Mouse (Mus musculus) forebrain, embryonic 10.5 days (tissue): ENCODE results near the gene Thbs1. TPM values are rescaled to one million over a fixed set of nuclear protein-coding genes. Genes with fewer than 3 reads are reported as not detected.

Experiments used
- DNase-seq: peaks from one replicate; pipeline ENCODE4 v3.0.0-alpha.2; 2017; ENCODE audit warnings: low spot score; ENCODE audit errors: extremely low spot score
- H3K27ac ChIP-seq: fragments of 300-500 bp; sonication (generic); 2 replicates; pipeline ENCODE4 v1.5.1; 2016; ENCODE audit warnings: mild to moderate bottlenecking
- H3K27me3 ChIP-seq: fragments of 300-500 bp; sonication (generic); 2 replicates; pipeline ENCODE4 v1.6.1; 2016; ENCODE audit warnings: mild to moderate bottlenecking; ENCODE audit not compliant: poor library complexity, severe bottlenecking
- H3K36me3 ChIP-seq: fragments of 300-500 bp; sonication (generic); replicated peaks from 2 replicates; pipeline ENCODE4 v1.6.1; 2016; ENCODE audit warnings: mild to moderate bottlenecking, moderate library complexity
- H3K4me1 ChIP-seq: fragments of 300-500 bp; sonication (generic); 2 replicates; pipeline ENCODE4 v1.6.1; 2016
- H3K4me3 ChIP-seq: fragments of 300-500 bp; sonication (generic); 2 replicates; pipeline ENCODE4 v1.5.1; 2016; ENCODE audit warnings: mild to moderate bottlenecking, moderate library complexity
- H3K9me3 ChIP-seq: fragments of 300-500 bp; sonication (generic); 2 replicates; pipeline ENCODE4 v1.6.1; 2016; ENCODE audit warnings: mild to moderate bottlenecking, moderate library complexity
- WGBS: fragments of 180-500 bp; shearing (Covaris S2); methylation state at CpG from one replicate; pipeline ENCODE4 v1.1.7; 2016; 5-methylcytosine and 5-hydroxymethylcytosine counted together
- polyA plus RNA-seq: library from polyadenylated mRNA; unstranded; fragments of >200 nt; fragmentation: Nextera tagmentation; extraction: Ambion mirVana; gene quantifications from 2 replicates; pipeline ENCODE4 v1.2.1, GENCODE M21; 2016

Thbs1 gene
- polyA plus RNA-seq, 1 experiment from 2014 or later, result 40.0 TPM

DNA sequence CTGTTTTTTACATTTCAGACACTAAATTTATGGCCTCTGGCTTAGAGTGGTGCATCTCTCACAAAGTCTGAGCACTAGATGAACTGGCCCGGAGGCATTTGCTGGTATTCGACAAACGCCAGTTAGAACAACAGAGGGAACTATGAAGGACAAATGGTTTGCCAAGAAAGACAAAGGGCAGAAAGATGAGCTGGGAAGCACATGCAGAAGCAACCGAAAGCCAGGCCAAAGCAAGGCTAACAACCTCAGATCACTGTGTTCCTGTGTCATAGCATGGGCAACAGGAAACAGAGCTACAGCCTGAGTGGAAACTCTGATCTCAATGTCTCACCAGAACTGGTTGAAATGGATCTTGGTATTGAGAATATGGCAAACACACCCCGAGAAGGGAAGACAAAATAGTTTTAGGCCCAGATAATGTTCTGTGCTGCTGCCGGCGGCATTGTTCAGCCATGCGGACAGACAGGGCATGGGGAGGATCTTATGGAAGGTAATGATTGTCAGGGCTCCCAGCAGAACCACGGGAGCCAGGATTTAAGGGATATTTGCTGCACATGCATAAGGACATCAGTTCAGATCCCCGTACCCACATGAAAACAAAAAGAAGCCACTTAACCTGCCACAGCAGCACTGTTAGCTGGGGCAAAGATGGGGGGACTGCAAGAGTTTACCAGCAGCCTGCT, 24.5 kb upstream of the Thbs1 start:
- H3K9me3 ChIP-seq, result no peaks in the 10 kb centered on the region

DNA sequence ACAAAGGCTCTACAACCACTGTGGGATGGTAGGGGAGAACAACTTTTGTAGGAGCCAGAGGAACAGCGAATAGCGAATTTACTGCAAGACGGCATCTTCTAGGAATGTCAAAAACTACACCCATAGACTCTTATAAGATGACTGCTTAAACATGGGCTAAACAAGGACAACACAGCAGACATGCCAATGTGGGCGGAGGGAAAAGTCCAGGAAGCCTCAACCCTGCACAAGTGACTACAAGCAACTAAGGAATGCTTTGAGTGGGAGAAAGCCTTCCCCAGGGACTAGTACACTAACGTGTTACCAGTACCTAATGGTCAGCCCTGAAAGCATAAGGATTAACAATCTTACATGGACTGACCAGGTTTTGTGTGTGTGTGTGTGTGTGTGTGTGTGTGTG, 20.4 kb upstream of the Thbs1 start:
- no peak overlapping the region for H3K27ac ChIP-seq
- H3K4me3 ChIP-seq, result no peak overlapping the region
- no peaks in the 10 kb centered on the region for H3K36me3 ChIP-seq
- no peaks in the 10 kb centered on the region for H3K27me3 ChIP-seq
- no peaks in the 10 kb centered on the region for H3K4me1 ChIP-seq
- no peaks in the 10 kb centered on the region for H3K9me3 ChIP-seq
- no peak for DNase-seq
- 90% methylated on average over 5 of the region's 5 CpGs for WGBS

More for the DNA sequence above, 24.5 kb upstream of the Thbs1 start:
- no peak for DNase-seq
- no peak overlapping the region for H3K4me3 ChIP-seq
- no peaks in the 10 kb centered on the region for H3K4me1 ChIP-seq
- H3K27ac ChIP-seq, result no peak overlapping the region
- H3K36me3 ChIP-seq, result no peaks in the 10 kb centered on the region
- H3K27me3 ChIP-seq, result no peaks in the 10 kb centered on the region
- 85% methylated on average over 10 of the region's 10 CpGs for WGBS

DNA sequence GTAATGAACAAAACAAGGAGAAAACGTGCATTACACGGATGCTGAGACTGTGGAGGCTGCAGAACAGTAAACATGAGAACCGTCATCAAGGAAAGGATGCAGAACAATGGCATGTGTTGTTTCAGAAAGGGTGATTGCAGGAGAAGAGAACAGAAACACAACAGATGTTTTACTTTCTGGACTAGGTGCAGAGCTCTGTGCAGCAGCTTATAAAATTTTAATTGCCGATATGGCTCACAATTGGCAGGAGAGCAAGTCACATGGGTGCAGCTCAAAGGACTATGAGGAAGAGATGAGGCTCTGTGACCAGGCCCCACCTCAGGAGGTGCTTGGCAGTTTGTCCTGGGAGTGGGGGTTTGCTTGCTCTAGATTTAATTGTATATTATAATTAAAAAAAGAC, 12.6 kb upstream of the Thbs1 start:
- no peak overlapping the region for H3K4me3 ChIP-seq
- no peaks in the 10 kb centered on the region for H3K36me3 ChIP-seq
- WGBS, result 87% methylated on average over 4 of the region's 4 CpGs

DNA sequence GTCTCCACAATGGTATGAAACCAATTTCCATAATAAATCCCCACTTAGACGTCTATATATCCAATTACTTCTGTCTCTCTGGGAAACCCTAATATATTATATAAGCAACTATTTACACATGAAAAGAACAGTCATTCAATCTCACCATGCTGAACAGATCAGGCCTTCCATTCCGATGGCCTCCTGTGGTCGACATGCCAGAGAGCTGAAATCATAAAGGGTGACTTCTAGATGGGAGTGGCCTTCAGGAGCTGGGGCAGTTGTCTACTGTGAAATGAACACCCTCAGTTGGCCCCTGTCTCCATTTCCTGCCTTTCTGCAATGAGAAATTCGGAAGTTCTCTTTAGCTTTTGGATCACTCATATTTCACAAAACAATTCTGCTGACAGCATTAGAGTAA, 9.5 kb upstream of the Thbs1 start:
- Histone ChIP-seq H3K27me3 (no peaks in the 10 kb centered on the region), H3K9me3 (no peaks in the 10 kb centered on the region)
- 82% methylated on average over 4 of the region's 4 CpGs for WGBS

More for the DNA sequence above, 12.6 kb upstream of the Thbs1 start:
- no peaks in the 10 kb centered on the region for H3K27me3 ChIP-seq
- 0 out of 2 replicates have a peak, but pooled peaks cover 3% of the 10 kb centered on the region for H3K4me1 ChIP-seq
- DNase-seq, result no peak
- no peaks in the 10 kb centered on the region for H3K9me3 ChIP-seq
- H3K27ac ChIP-seq, result no peak overlapping the region

DNA sequence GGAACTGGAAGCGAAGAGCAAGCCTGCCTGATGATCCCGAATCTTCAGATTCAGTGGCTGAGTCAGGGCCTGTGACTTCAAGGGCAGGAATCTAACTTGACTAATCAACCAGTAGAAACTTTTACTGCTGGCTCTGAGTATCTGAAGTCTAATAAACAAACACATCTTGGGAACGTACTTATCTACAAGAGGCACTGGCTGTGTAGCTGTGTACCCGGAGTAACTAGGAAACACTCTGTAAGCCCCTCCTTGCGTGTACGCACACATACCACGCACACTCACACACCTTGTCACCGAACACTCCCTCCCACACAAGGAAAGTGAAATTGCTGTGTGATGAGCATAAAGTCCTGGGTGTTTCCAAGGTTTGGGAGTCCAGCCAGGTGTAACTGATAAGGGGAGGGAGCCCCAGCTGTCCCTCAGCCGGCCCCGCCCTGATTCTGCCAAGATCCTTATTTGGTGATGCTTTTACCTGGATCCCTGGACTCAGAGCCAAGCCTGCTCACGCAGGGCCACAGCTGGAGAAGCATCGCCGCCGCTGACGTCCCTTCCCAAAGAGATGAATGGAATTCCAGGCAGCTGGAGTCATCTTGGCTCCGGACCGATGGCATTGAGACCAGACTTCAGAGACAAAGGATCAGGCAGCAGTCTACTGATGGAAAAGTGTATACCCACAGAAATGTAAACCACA, 1.3 kb upstream of the Thbs1 start:
- H3K36me3 ChIP-seq, result peaks cover 12% of the 10 kb centered on the region
- peaks cover 26% of the 10 kb centered on the region for H3K27me3 ChIP-seq
- peak overlapping the region; percentile 69 for H3K4me3 ChIP-seq
- peaks cover 54% of the 10 kb centered on the region for H3K4me1 ChIP-seq
- H3K27ac ChIP-seq, result peak overlapping the region; percentile 84
- WGBS, result 35% methylated on average over 17 of the region's 17 CpGs
- DNase-seq, result peak; percentile 60
- H3K9me3 ChIP-seq, result no peaks in the 10 kb centered on the region

More for the DNA sequence above, 9.5 kb upstream of the Thbs1 start:
- Histone ChIP-seq H3K36me3 (no peaks in the 10 kb centered on the region), H3K4me1 (0 out of 2 replicates have a peak, but pooled peaks cover 3% of the 10 kb centered on the region), H3K4me3 (no peak overlapping the region), H3K27ac (no peak overlapping the region)
- no peak for DNase-seq

DNA sequence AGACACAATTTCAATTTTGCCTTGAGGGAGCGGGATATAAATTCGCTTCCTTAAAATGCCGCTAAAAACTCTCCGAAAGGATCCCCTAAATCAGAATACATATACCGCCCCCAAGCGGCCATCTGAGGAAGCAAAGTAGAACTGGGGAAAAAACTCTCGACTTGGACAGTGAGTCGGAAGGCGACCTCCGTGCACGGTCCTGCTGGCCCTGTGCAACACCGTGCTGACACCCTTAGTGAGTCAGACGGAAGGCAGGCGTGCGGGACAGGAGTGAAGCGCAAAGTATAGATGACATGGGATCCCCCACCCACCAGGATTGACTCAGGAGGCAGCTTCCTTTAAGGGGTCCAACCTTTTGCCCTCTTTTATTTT, 574 bp upstream of the Thbs1 start:
- H3K4me3 ChIP-seq, result peak overlapping the region; percentile 69
- H3K27me3 ChIP-seq, result peaks cover 26% of the 10 kb centered on the region
- peaks cover 20% of the 10 kb centered on the region for H3K36me3 ChIP-seq
- no peaks in the 10 kb centered on the region for H3K9me3 ChIP-seq
- H3K4me1 ChIP-seq, result peaks cover 59% of the 10 kb centered on the region
- peak; percentile 91 for DNase-seq
- peak overlapping the region; percentile 84 for H3K27ac ChIP-seq
- under 1% methylated on average over 16 of the region's 16 CpGs for WGBS

DNA sequence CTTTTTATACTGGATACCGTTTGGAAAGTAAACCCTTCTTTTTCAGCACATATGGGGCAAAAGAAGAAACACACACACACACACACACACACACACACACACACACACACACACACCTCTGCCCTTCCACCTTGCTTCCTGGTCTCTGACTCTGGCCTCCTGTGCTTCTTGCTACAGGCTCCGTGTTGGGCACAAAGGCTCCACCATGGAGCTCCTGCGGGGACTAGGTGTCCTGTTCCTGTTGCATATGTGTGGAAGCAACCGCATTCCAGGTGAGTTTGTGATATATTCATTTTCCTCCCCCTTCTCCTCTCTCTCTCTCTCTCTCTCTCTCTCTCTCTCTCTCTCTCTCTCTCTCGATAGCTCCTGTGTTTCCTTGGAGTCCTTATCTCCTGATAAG, 762 bp downstream of the Thbs1 start:
- peaks cover 33% of the 10 kb centered on the region for H3K36me3 ChIP-seq
- no peaks in the 10 kb centered on the region for H3K9me3 ChIP-seq
- peak; percentile 23 for DNase-seq
- H3K4me3 ChIP-seq, result peak overlapping the region; percentile 69
- 18% methylated on average over 5 of the region's 5 CpGs for WGBS
- H3K27me3 ChIP-seq, result peaks cover 26% of the 10 kb centered on the region
- H3K4me1 ChIP-seq, result peaks cover 64% of the 10 kb centered on the region
- H3K27ac ChIP-seq, result peak overlapping the region; percentile 84

DNA sequence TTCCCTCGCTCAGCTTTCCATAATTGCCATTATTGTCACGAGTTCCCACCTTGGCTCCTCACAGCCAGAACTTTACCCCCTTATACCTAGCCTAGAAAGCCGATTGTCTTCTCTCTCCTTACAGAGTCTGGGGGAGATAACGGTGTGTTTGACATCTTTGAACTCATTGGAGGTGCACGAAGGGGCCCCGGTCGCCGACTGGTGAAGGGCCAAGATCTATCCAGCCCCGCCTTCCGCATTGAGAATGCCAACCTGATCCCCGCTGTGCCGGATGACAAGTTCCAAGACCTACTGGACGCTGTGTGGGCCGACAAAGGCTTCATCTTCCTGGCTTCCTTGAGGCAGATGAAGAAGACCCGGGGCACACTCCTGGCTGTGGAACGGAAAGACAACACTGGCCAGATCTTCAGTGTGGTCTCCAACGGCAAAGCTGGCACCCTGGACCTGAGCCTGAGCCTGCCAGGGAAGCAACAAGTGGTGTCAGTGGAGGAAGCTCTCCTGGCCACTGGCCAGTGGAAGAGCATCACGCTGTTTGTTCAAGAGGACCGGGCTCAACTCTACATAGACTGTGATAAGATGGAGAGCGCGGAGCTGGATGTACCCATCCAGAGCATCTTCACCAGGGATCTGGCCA, 1.3 kb downstream of the Thbs1 start:
- Histone ChIP-seq H3K27me3 (peaks cover 26% of the 10 kb centered on the region), H3K4me3 (peak overlapping the region; percentile 69), H3K36me3 (peaks cover 38% of the 10 kb centered on the region), H3K27ac (peak overlapping the region; percentile 84), H3K9me3 (no peaks in the 10 kb centered on the region), H3K4me1 (peaks cover 64% of the 10 kb centered on the region)
- WGBS, result 60% methylated on average over 21 of the region's 21 CpGs
- DNase-seq, result no peak

DNA sequence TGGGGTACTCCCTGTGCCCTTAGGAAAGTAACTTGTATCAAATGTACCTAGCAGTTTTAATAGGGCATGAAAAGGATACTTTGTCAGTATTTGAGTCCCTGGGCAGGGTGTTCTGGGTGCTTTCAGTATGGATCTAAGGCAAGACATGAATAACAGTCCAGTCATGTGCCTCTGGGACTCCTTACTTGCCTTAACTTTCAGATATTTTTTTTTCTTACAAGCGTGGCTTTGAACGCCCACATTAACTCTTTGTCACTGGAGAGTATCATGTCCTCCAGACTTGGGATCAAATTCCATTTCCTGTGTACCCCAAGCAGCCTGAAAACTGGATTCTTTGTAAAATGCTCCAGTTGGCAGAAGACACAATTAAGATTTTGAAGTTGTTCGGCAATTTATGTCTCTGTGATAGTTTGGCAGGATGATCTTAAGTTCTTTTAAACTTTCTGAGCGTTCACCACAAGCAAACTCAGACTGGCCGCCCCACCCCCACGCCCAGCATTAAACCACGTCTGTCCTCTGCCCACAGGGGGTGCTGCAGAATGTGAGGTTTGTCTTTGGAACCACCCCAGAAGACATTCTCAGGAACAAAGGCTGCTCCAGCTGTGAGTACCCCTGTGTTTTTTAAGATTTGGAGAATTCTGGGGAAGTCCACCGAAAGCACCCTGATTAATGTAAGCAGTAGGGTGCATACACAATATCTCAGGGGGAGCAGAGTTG, 2.3 kb downstream of the Thbs1 start:
- WGBS, result 40% methylated on average over 8 of the region's 8 CpGs

DNA sequence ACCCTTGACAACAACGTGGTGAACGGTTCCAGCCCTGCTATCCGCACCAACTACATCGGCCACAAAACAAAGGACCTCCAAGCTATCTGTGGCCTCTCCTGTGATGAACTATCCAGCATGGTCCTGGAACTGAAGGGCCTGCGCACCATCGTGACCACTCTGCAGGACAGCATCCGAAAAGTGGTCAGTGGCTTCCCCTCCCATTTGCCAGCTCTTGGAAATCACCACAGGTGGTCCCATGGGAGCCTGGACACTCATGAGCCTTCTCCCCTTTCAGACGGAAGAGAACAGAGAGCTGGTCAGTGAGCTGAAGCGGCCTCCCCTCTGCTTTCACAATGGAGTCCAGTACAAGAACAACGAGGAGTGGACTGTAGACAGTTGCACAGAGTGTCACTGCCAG, 3.0 kb downstream of the Thbs1 start:
- Histone ChIP-seq H3K36me3 (peaks cover 55% of the 10 kb centered on the region), H3K27me3 (peaks cover 20% of the 10 kb centered on the region), H3K9me3 (0 out of 2 replicates have a peak, but pooled peaks cover under 1% of the 10 kb centered on the region), H3K27ac (peak overlapping the region; percentile 16; the same call in 1 of the 2 replicates), H3K4me1 (peaks cover 63% of the 10 kb centered on the region), H3K4me3 (peak overlapping the region; percentile 69)
- no peak for DNase-seq
- WGBS, result 69% methylated on average over 10 of the region's 10 CpGs

More for the DNA sequence above, 2.3 kb downstream of the Thbs1 start:
- Histone ChIP-seq H3K4me1 (peaks cover 64% of the 10 kb centered on the region), H3K27ac (peak overlapping the region; percentile 16), H3K36me3 (peaks cover 48% of the 10 kb centered on the region), H3K27me3 (peaks cover 26% of the 10 kb centered on the region), H3K4me3 (peak overlapping the region; percentile 69), H3K9me3 (no peaks in the 10 kb centered on the region)
- no peak for DNase-seq

DNA sequence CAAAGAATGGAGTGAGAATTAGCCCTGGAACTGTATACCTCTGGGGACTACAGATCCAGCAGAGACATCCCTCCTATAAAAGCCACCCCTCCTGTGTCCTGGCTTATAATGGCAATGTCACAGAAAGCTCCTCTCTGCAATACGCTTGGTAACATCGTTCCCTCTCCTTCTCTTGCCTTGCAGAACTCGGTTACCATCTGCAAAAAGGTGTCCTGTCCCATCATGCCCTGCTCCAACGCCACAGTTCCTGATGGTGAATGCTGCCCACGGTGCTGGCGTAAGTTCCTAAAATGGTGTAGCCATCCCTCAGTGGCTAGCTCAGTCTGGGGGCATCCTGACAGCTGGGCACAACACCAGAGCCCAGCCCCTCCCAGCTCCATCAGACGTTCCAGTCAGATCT, 4.0 kb downstream of the Thbs1 start:
- DNase-seq, result no peak
- Histone ChIP-seq H3K4me1 (peaks cover 54% of the 10 kb centered on the region), H3K27me3 (peaks cover 11% of the 10 kb centered on the region), H3K36me3 (peaks cover 65% of the 10 kb centered on the region), H3K4me3 (no peak overlapping the region), H3K27ac (no peak overlapping the region), H3K9me3 (peaks cover 5% of the 10 kb centered on the region; the same call in 1 of the 2 replicates)
- 89% methylated on average over 7 of the region's 7 CpGs for WGBS

DNA sequence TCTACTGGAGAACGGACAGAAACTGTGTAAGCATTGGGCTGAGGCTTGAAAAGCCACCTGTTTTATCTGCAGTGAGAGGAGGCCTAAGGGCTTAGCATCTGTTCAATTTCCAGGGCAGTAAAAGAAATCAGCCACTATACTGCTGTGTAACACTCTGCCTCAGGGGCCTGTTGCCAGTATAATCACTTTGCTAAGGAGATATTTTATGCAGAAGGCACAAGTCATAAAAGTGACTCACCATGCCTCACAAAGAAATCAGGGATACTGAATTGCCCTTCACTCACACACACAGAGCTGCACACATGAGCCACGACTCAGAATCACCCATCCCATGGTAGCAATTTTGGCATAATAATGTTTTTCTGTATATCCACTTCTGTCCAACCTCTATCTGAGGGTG, 4.5 kb downstream of the Thbs1 start:
- no peak overlapping the region for H3K4me3 ChIP-seq
- peaks cover 70% of the 10 kb centered on the region for H3K36me3 ChIP-seq
- H3K4me1 ChIP-seq, result peaks cover 50% of the 10 kb centered on the region
- DNase-seq, result no peak
- 81% methylated on average over 2 of the region's 2 CpGs for WGBS
- H3K27me3 ChIP-seq, result peaks cover 11% of the 10 kb centered on the region
- H3K9me3 ChIP-seq, result peaks cover 5% of the 10 kb centered on the region; the same call in 1 of the 2 replicates
- H3K27ac ChIP-seq, result no peak overlapping the region
